ENCODE assay signal across 11 mouse cellular contexts in the genomic region with DNA sequence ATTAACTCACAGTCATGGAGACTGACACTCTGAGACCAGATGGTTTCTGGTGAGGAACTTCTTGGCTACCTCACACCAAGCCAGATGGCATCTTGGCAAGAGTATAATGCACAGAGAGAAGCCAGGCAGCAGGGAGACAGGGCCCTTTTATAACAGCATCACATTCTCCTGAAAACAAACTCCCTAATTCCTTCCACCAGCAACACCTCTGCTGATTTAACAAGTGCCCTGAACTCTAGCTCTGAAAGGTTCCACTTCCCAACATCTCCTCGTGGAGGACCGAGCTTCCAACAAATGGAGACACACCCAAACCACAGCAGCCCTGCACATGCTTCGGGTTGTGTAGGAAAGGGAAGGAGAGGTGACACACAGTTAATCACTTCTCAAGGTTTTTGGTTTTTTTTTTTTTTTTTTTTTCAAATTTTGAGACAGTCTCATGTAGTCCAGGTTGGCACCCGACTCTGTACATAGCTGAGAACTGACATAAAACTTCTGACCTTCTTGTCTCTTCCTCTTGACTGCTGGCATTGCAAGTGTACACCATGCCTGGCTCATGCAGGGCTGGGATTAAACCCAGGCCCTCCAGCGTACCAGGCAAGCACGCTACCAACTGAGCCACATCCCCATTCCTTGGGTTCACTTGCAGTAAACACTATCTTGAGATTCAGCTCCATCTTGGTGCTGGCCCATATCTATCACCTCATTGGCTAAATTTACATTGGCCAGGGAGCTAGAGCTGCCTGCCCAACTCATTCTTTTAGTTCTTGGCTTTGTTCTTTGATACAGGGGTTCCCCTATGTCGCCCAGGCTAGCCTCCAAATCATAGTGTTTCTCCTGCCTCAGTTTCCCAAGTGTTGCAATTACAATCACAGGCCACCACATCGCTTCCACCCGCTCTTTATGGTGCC. TPM values are rescaled to one million over a fixed set of nuclear protein-coding genes. Genes with fewer than 3 reads are reported as not detected.
DNase-seq lines count a peak whose midpoint lies in the region; ATAC-seq and TF ChIP-seq lines count a peak whose summit lies in the region.
"Had no signal": no experiment of that assay in that cellular context is flagged by ENCODE, and none has a peak within 500 bp of the region (broad histone marks: within the 10 kb centered on the region; RNA-seq: fewer than 3 reads in every experiment).

No protein-coding gene starts in this region.

- H3K4me3 ChIP-seq in heart, embryonic 11.5 days (ENCODE audit: low read depth, low read length) = no peak overlapping the region
- no peak overlapping the region for H3K4me3 ChIP-seq in layer of hippocampus, adult 2 months
- H3K4me3 ChIP-seq in liver, embryonic 11.5 days (ENCODE audit: low read depth, low read length) = no peak overlapping the region
- H3K4me3 ChIP-seq: hindbrain, embryonic 12.5 days had no signal

- H3K4me1 ChIP-seq in heart, embryonic 11.5 days (ENCODE audit: control insufficient read depth, insufficient read depth, low read length) = peaks cover 21% of the 10 kb centered on the region
- H3K4me1 ChIP-seq in liver, embryonic 11.5 days (replicated peaks; ENCODE audit: control insufficient read depth, insufficient read depth, low read length) = peaks cover 2% of the 10 kb centered on the region; the same call in 1 of the 2 replicates

- no peaks in the 10 kb centered on the region for H3K36me3 ChIP-seq in heart, embryonic 11.5 days (ENCODE audit: control insufficient read depth, insufficient read depth, low read length)
- no peaks in the 10 kb centered on the region for H3K36me3 ChIP-seq in liver, embryonic 11.5 days (ENCODE audit: control insufficient read depth, insufficient read depth, low read length)
- H3K36me3 ChIP-seq: hindbrain, embryonic 12.5 days had no signal

- ATAC-seq in heart, embryonic 11.5 days (replicated peaks; ENCODE audit: insufficient number of reproducible peaks, low FRiP score, low TSS enrichment) = no peak
- no peak for ATAC-seq in liver, embryonic 11.5 days (replicated peaks; ENCODE audit: low FRiP score)

- no peak overlapping the region; the same call in 1 of the 2 replicates for H3K4me2 ChIP-seq in heart, embryonic 11.5 days
- no peak overlapping the region for H3K4me2 ChIP-seq in liver, embryonic 11.5 days
- H3K4me2 ChIP-seq: hindbrain, embryonic 12.5 days had no signal

- intact Hi-C loops in heart, postnatal 36 days (cut with DNase I) = no loop called here

- no peak for DNase-seq in heart, postnatal 36 days
- DNase-seq in Muller cell, postnatal 12 days (ENCODE audit: inconsistent ontology term) = peak; percentile 62
- DNase-seq in cerebellum, postnatal 10 days = peak; percentile 84 to 88
- peak; percentile 64 to 68 for DNase-seq in layer of hippocampus, adult 2 months (ENCODE audit: low spot score in 2 of 2)
- no peak for DNase-seq in liver, embryonic 11.5 days (ENCODE audit: low spot score)
- no peak for DNase-seq in kidney, postnatal 14 days
- DNase-seq in thymus, postnatal 0 days (ENCODE audit: low spot score) = no peak
- DNase-seq: kidney, postnatal 25 days; liver had no signal

- no peaks in the 10 kb centered on the region for H3K27me3 ChIP-seq in heart, embryonic 11.5 days (ENCODE audit: control insufficient read depth, insufficient read depth, low read length)
- H3K27me3 ChIP-seq in liver, embryonic 11.5 days (replicated peaks; ENCODE audit: control insufficient read depth, insufficient read depth, low read length) = no peaks in the 10 kb centered on the region
- H3K27me3 ChIP-seq: hindbrain, embryonic 12.5 days had no signal

- WGBS in heart, embryonic 11.5 days (ENCODE audit: insufficient replicate concordance) = 56% methylated on average over 9 of the region's 9 CpGs
- 75% methylated on average over 9 of the region's 9 CpGs for WGBS in liver, embryonic 11.5 days

- TF ChIP-seq CTCF in layer of hippocampus, adult 2 months (conservative IDR thresholded peaks at IDR 0.05) = no peak

- H3K27ac ChIP-seq in heart, embryonic 11.5 days (ENCODE audit: low read depth, low read length) = peak overlapping the region; percentile 22; the same call in 1 of the 2 replicates
- no peak overlapping the region for H3K27ac ChIP-seq in layer of hippocampus, adult 2 months
- H3K27ac ChIP-seq in liver, embryonic 11.5 days (ENCODE audit: low read depth, low read length) = no peak overlapping the region
- H3K27ac ChIP-seq: hindbrain, embryonic 12.5 days had no signal

- no peak overlapping the region for H3K9ac ChIP-seq in heart, embryonic 11.5 days (ENCODE audit: low read depth, low read length)
- H3K9ac ChIP-seq in liver, embryonic 11.5 days (ENCODE audit: low read depth, low read length) = no peak overlapping the region
- H3K9ac ChIP-seq: hindbrain, embryonic 12.5 days had no signal

- no peaks in the 10 kb centered on the region for H3K9me3 ChIP-seq in heart, embryonic 11.5 days (replicated peaks; ENCODE audit: control insufficient read depth, low read length)
- no peaks in the 10 kb centered on the region for H3K9me3 ChIP-seq in liver, embryonic 11.5 days (ENCODE audit: control insufficient read depth, low read length)
- H3K9me3 ChIP-seq: hindbrain, embryonic 12.5 days had no signal

RNA-seq across cellular contexts. Expression of gene Leo1, which starts 13.7 kb away (rescaled TPM):
- 33.5 and 36.0 TPM in 2 replicates for polyA plus RNA-seq in heart, embryonic 11.5 days (2014; fragmentation: Nextera tagmentation; extraction: Ambion mirVana)
- total RNA-seq in heart, postnatal 36 days (2021) = 10 to 100 TPM; 11.3 to 15.0 TPM
- total RNA-seq in layer of hippocampus, adult 2 months (2021) = 10 to 100 TPM; 24.1 to 24.3 TPM
- 39.0 and 39.4 TPM in 2 replicates for polyA plus RNA-seq in liver, embryonic 11.5 days (2014; fragmentation: Nextera tagmentation; extraction: Ambion mirVana)
- polyA plus RNA-seq in thymus, postnatal 0 days (2015; fragmentation: Nextera tagmentation; extraction: Ambion mirVana) = 41.7 and 44.5 TPM in 2 replicates

RNA-seq across cellular contexts. Expression of gene Mapk6, which starts 17.8 kb away (rescaled TPM):
- 70.0 and 77.5 TPM in 2 replicates for polyA plus RNA-seq in heart, embryonic 11.5 days (2014; fragmentation: Nextera tagmentation; extraction: Ambion mirVana)
- total RNA-seq in heart, postnatal 36 days (2021) = 10 to 100 TPM; 24.8 to 29.1 TPM
- 10 to 100 TPM; 23.5 to 24.8 TPM for total RNA-seq in layer of hippocampus, adult 2 months (2021)
- 61.0 and 64.4 TPM in 2 replicates for polyA plus RNA-seq in liver, embryonic 11.5 days (2014; fragmentation: Nextera tagmentation; extraction: Ambion mirVana)
- polyA plus RNA-seq in thymus, postnatal 0 days (2015; fragmentation: Nextera tagmentation; extraction: Ambion mirVana) = 47.4 and 51.9 TPM in 2 replicates

Comparison
In these comparisons a context has a peak if more than half of its experiments do, and no peak if none do; other contexts are left out.
1. DNase-seq: peak in Muller cell, postnatal 12 days (single experiment), cerebellum, postnatal 10 days (2 of 2) and layer of hippocampus, adult 2 months (2 of 2); none in heart, postnatal 36 days (0 of 2), liver, embryonic 11.5 days (single experiment), kidney, postnatal 14 days (single experiment) and thymus, postnatal 0 days (single experiment).